Mouse (Mus musculus) gastrocnemius, postnatal 36 days (tissue): ENCODE data around the gene Ttn. TPM values are rescaled to one million over a fixed set of nuclear protein-coding genes. Genes with fewer than 3 reads are reported as not detected.

Experiments
- DNase-seq, 2 experiments: peaks; one replicate each; pipeline ENCODE4 v3.0.0; 2022
- intact Hi-C: fragments of 180-260 bp; cut with DNase I; formaldehyde crosslinking; loops from one replicate; pipeline ENCODE4 v1.15.1; 2025
- total RNA-seq, 2 experiments: library from RNA; stranded (reverse); gene quantifications; 2 replicates each; pipeline ENCODE4 v1.2.3; 2021

The Ttn gene
- total RNA-seq, 2 experiments from 2014 or later, result 5,564 to 7,487 TPM

DNA sequence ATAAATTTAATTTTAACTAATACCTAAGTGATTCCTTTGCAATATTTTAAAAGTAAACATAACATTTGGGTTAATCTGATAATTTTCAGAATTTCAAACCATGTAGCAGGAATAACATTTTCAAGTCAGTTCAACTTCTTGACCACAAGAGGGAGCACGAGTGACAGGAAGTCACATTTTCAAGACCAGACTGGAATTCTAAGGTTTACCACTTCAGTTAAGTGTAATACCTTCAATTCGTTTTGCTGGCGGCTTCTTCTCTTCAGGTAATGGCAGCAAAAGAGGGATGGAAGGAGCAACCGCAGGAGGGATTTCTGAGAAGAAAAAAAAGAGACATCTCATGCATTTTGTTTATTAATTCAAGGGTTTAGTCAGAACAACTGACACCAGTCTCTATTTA lies 115.4 kb downstream of the Ttn start:
- intact Hi-C loops, result no loop called here
- DNase-seq, result no peak

DNA sequence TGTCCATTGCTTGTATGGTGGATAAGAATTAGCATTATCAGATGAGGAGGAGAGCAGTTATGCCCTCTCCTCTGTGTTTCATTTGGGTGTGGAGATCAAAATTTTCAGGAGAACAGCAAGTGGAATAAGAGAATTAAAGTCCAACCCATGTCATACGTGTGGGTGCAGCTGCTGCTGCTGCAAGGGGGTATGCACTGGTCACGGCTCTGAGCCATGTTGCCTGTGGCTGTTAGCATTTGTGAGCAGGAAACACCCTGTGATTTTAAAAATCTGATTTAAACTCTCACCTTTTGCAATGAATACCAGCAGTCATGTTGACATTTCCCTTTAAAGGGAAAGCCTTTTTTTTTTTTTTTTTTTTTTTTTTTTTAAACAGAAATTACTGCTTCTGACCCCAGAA lies 116.8 kb downstream of the Ttn start:
- no peak for DNase-seq
- intact Hi-C loops, result no loop called here

DNA sequence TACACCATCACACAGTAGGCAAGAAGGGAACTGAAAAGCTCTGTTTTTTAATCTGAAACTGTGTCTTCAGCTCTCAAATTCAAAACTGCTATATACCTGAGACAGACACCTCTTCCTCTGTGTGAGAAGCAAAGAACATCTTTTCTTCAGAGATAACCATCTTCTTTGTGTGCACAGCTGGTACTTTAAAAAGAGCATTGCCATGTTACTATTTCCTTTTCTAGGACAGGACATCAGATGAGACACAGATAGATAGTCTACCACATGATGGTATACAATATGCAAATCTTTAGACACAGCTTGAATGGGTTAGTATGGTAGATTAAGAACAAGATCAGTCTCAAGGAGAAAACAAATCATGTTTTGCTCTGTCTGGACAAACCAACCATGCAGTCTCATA lies 121.0 kb downstream of the Ttn start:
- intact Hi-C loops, result no loop called here
- DNase-seq, result no peak

DNA sequence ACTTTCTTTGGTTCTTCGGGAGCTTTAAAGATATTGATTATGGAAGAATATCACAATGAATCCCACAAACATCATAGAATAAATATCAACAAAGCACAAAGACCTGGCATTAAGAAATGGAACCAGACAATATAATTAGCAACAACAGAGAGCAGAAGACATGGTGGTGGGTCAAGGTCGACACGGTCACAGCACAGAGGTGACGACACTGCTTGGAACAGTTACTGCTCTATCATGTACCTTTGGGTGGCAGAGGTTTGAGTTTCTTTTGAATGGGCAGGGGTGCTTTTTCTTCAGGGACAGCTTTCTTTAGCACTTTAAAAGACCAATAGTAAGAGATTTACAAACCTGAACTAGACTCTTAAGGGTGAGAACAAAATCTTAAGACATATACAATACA lies 132.3 kb downstream of the Ttn start:
- no peak for DNase-seq
- intact Hi-C loops, result no loop called here

DNA sequence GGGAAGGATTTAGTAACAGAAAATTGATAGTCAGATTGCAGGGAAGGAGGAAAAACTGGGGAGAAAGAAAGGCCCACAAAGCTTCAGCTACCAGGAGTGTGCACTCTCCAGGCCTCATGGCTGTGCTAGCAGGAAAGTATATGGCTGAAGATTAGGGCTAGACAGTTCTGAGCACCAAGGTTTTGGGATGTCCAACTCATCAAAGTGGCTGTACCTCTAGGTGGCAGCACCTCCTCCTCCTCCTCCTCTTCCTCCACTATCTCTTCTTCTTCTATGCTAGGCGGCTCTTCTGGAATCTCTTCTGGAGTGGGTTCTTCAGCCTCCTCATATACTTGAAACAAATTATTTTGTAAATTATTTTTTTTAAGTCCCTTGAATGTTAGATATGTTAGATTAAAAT lies 139.2 kb downstream of the Ttn start:
- intact Hi-C loops, result no loop called here
- DNase-seq, result no peak

DNA sequence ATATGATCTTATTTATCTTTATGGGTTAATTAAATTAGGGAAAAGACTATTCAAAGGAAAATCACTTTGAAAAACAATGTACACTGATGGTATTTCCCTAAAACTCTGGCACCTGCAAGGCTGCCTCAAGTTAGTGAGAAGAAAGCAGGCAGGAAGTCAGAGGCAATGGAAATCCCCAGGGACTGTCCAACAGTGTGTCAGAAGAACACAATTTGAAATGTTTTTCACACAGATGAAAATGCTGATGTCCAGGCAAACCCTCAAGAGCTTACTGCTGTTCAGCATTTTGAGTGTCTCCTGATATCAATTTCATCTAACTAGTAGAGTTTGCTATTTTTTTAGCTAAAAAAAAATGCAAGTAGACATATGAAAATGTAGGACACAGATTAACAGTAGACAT lies 161.9 kb downstream of the Ttn start:
- intact Hi-C loops, result no loop called here
- no peak for DNase-seq

DNA sequence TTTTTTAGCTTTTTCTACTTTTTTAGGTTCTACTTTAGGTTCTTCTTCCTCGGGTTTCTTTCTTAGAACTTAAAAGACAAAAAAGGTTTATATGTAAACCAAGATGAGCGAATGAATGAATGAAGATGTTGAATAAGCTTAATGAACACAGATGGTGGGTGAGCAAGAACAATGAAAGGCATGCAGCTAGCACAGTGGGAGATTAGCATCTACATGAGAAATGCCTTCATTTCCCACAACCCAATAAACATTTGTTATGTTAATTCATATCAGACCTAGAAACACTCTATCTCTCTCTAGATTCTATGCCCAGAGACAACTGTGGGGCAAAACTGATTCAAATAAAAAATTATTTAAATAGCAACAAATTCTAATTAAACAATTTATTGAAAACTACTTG lies 164.6 kb downstream of the Ttn start:
- DNase-seq, result no peak
- intact Hi-C loops, result no loop called here

DNA sequence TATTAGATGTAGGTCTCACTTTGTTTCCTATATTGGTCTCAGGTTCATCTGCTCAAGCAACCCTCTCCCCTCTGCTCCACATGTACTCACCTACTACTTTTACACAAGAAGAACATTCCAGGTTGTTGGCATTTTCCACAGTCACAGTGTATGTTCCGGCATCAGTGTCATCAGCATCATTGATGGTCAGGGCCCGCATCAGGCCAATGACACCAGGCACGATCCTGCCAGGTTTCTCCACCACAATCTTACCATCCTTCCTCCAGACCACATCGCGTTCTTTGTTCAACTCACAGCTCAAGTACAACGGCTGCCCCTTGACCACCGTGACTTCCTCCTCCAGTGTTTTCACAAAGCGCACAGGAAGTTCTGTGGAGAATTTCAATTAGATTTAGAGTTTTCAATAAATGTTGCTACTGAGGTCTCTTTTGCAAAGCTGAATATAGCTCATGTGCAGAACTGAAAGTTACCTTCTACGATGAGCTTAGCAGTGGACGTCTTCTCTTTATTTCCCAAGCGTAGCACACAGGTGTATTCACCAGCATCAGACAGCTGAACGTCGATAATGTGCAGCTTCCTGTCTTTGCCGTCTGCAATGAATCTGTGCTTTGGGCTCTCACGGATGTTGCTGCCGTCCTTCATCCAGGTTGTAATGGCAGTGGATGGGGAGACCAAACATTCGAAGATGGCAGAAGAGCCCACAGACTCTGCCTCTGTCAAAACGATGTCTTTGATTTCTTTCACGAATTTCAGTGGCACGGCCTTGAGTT lies 168.1 kb downstream of the Ttn start:
- intact Hi-C loops, result no loop called here
- DNase-seq, result no peak

DNA sequence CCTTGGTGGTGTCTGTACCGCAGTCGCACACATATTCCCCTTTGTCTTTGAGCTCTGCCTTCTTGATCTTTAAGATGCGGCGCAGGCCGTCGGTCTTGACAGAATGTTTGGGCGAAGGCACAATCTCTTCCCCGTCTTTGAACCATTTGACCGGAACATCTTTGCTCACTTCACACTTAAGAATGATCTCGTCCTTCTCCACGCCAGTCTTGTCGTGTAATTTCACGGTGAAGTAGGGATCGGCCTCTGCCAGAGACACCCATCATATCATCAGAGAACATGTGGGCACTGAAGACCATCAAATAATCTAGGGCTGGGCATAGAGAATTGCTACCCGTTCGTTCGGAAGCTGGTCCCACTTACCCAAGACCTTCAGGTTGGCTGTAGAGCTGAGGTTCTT lies 171.2 kb downstream of the Ttn start:
- intact Hi-C loops, result no loop called here
- DNase-seq, result no peak

DNA sequence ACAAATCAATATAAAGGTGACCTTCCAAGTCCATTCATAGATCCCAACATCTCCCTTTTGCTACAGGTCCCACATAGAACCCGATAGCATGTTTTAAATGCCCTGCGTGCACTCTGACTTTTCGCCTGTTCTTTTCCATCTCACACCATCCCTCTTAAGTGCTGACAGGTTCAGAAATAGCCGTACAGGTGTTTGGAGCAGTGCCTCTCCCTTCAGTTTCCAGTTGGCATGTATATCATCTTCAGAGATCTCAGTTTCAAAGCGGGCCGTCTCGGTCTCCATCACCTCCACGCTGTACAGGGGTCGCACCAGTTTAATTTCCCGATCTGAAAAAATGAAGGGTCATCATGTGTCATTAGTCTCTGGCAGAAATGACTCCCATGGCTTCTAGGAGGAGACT lies 174.0 kb downstream of the Ttn start:
- intact Hi-C loops, result no loop called here
- DNase-seq, result peak in 1 of 2 experiments; percentile 18

DNA sequence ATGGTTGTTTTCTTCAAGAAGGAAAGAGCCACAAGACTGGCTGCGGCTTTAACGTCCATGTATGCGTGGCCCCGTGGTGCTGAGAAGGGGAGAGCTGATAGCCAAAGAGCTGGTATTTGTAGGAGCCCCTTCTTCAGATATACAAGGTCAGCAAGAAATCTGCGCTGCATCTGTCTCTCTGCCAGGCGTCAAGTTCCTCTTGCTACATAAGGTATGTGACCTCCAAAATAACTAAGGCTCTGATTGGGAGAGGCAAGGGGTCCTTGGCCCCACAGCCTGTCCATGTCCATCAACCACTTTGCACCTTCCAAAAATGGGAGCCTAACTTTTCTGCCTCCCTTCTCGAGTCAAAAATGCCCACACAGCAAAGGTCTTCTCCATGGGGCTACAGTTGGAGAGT lies 175.1 kb downstream of the Ttn start:
- intact Hi-C loops, result no loop called here
- peak in 1 of 2 experiments; percentile 30 for DNase-seq

DNA sequence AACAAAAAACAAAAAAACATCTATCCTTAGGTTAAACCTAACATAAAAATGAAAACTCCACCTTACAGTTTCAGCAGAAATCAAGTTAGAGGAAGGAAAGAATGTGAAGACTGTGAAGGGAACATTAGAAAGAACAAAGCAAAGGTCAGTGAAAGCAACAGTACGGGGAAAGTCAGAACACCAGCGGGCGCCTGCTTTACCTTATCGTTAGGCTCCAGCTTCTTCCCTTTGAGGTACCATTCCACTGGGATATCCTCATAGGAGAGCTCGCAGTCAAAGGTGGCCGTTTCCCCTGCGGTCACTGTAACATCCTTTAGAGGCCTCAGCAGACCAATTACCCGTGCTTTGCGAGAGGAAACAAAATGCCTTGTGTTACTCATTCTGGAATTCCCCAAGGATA lies 175.5 kb downstream of the Ttn start:
- DNase-seq, result no peak

DNA sequence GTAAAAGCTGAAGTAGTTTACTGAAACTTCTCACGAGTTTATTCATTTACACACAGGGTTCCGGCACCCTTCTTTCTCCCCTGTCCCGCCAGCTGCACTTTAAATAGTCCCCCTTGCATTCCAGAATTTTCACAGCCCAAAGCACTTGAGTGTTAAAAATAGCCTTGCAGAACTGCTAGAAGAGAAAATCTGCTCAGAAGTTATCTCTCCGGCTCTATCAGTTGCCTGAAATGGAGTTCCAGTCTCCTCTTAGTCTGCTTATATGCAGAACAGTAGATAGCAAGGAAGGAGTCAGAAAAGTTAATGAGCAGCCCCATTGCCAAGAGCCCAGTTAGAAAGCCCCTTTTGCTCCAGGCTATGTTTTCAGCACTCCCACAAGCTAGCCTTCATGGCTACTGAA lies 176.0 kb downstream of the Ttn start:
- DNase-seq, result no peak
- intact Hi-C loops, result no loop called here

More for the DNA sequence above, 175.5 kb downstream of the Ttn start:
- intact Hi-C loops, result no loop called here

DNA sequence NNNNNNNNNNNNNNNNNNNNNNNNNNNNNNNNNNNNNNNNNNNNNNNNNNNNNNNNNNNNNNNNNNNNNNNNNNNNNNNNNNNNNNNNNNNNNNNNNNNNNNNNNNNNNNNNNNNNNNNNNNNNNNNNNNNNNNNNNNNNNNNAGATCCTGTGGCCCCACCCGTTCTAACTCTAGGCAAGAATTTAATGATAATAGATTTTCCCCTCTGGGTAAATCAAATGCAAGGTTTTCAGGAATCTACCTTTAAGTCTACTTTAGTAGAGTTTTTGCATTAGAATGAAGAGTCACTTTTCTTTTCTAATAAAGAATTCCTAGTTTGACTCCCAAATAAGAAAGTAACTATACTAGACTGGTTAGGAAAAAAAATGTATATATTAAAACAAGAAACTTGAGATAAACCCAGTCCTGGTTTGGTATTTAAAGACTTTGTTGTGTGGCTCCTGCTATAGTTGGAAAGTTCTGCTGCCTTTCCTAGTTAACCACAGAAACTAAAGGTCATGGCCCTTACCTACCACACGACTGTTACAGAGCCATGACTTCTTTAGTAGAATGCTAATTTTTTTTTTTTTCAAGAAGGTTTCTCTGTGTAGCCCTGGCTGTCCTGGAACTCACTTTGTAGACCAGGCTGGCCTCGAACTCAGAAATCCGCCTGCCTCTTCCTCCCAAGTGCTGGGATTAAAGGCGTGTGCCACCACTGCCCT lies 177.0 kb downstream of the Ttn start:
- intact Hi-C loops, result no loop called here
- DNase-seq, result no peak

DNA sequence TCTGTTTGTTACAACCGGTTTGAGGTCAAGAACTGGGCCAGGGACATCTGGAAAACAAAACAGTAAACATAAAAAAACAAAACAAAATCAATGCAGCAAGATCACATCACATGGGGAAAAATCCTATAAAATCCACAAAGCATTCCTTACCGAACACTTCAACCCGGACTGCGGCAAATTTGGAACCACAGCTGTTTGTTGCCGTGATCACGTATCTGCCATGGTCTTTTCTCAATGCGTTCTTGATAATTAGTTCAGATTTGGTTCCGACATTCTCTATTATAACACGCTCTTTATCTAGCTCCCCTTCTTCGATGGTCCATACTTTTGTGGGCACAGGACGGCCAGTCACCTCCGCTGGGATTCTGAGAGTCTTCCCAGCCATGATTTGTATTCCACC lies 198.2 kb downstream of the Ttn start:
- intact Hi-C loops, result no loop called here
- DNase-seq, result no peak

DNA sequence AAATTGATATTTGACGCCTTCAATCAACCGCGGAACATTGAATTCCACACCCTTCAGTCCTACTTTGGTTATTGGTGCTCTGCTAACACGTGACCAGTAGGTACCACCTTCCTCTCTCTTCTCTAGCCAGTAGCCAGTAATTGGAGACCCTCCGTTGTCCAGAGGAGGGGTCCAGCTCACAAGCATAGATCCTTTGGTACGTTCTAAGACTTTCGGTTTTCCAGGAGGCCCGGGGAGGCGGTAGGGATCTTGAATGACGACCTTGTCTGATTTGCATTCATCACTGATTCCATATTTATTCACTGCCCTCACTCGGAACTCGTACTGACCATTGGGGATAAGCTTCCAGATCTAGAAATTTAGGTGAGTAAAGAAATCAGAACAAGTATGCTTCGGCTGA lies 201.6 kb downstream of the Ttn start:
- intact Hi-C loops, result no loop called here
- DNase-seq, result no peak

DNA sequence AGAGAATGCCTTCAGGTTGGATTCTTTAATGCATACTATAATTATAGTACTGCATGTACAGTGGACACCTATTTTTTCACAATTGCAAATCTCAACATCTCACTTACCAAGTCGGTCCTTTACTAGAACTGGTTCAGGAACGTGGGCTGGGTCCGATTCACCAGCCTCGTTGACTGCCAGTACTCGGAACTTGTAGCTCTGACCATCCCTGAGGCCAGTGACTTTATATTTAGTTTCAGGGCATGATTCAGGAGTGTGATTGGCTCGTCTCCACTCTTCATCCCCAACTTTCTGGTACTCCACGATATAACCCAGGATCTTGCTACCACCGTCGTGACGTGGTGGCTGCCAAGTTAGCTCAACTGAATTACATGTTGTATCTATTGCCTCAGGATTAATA lies 212.5 kb downstream of the Ttn start:
- intact Hi-C loops, result no loop called here
- no peak for DNase-seq

DNA sequence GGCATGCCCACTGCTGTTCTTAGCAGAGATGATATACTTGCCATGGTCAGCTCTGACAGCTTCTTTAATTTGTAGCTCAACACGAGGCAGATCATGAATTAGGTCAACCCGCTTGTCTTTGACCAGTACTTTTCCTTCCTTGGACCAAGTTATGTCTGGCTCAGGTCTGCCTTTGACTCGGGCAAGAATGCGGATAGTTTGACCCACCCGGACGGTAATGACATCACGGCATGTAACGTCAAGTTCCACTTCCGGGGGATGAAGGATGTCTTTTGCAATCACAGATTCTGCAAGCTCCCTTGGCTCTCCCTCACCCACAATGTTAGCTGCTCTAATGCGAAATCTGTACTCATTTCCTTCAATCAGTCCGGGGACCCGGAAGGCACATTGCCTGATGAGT lies 215.1 kb downstream of the Ttn start:
- intact Hi-C loops, result no loop called here
- DNase-seq, result no peak

DNA sequence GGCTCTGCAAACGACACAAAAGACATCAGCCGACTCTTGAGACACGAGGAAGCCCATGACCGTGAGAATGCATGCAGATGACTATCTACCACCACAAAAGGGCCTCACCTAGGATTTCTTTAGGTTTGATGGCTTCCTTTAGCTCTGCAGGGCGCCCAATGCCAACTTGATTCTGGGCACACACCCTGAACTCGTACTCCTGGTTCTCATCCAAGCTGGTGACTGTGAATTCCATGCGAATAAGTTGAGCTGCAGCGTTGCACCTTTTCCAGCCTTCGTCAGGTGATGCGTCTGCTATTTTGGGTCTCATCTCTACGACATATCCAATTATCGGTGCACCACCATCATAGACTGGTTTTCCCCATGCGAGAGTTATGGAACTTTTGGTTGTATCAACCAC lies 217.8 kb downstream of the Ttn start:
- no peak for DNase-seq
- intact Hi-C loops, result no loop called here

DNA sequence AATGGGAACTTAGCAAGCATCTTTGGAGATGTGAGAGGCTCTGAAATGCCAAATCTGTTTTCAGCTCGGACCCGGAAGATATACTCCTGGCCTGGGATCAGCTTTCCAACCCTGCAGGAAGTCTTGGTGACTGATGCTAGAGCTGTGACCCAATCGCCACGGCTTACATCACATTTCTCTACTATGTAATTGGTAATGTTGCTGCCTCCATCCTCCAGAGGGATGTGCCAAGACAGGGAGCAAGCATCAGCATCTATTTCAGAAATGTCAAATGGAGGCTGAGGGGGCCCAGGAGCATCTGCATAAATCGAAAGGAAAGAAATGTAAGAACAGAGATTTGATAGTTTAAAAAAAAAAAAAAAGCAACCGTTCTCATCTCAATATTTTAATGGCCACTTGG lies 220.2 kb downstream of the Ttn start:
- DNase-seq, result no peak
- intact Hi-C loops, result no loop called here

DNA sequence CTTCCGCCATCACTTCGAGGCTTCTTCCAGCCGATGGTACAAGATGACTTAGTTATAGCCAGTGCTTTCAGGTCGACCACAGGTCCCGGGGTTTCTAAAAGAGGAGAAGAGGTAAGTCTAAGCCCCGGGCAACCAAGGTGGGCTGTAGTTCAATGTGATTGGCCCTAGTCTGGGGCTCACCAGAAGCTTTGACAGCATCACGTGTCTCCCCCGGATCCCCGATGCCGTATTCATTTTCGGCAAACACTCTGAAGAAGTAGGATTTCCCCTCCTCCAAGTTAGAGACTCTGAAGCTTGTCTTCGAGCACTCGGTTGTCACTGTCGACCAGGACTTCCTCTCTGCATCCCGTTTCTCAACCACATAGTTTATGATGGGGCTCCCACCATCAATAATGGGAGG lies 225.9 kb downstream of the Ttn start:
- intact Hi-C loops, result no loop called here
- DNase-seq, result no peak

DNA sequence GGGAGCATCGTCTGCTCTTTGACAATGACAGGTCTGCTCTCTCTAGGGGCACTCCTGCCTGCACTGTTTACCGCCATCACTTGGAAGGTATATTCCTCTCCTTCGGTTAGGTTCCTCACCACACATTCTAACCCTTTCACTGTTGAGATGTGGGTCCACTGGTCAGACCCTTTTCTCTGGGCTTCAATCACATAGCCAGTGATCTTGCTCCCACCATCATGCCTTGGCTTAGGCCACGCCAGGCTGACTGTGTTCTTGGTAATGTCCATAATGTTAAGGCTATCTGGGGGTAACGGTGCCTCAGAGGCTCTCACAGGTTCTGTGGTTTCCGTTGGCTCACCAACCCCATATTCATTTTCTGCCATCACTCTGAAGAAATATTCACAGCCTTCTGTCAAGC lies 230.4 kb downstream of the Ttn start:
- DNase-seq, result no peak
- intact Hi-C loops, result no loop called here
